Mouse (Mus musculus) spleen, adult 2 months (tissue): ENCODE results near the gene Trim59. TPM values are rescaled to one million over a fixed set of nuclear protein-coding genes. Genes with fewer than 3 reads are reported as not detected.

ENCODE experiments used
- DNase-seq, 2 experiments: peaks; one replicate each; pipeline versions ENCODE4 v3.0.0 to v3.0.0-alpha.2; 2012 to 2021; ENCODE audit warnings: low spot score in 2 of 2, low read depth in 1 of 2
- H3K27ac ChIP-seq: fragments of 200-500 bp; 2 replicates; pipeline ENCODE4 v1.5.1; 2012; ENCODE audit warnings: low read length, inconsistent platforms; ENCODE audit not compliant: insufficient read depth
- H3K27me3 ChIP-seq: fragments of 200-500 bp; 2 replicates; pipeline ENCODE4 v1.6.1; 2012; ENCODE audit warnings: mild to moderate bottlenecking, moderate library complexity, low read length, inconsistent platforms; ENCODE audit not compliant: control insufficient read depth, insufficient read depth
- H3K36me3 ChIP-seq: fragments of 200-500 bp; 2 replicates; pipeline ENCODE4 v1.6.1; 2012; ENCODE audit warnings: mild to moderate bottlenecking, low read length, inconsistent platforms; ENCODE audit not compliant: control insufficient read depth, insufficient read depth
- H3K4me1 ChIP-seq: fragments of 200-500 bp; 2 replicates; pipeline ENCODE4 v1.6.1; 2011; ENCODE audit warnings: inconsistent platforms; ENCODE audit not compliant: control insufficient read depth, insufficient read depth, insufficient read length
- H3K4me3 ChIP-seq: fragments of 200-500 bp; 2 replicates; pipeline ENCODE4 v1.5.1; 2011; ENCODE audit warnings: mild to moderate bottlenecking, inconsistent platforms; ENCODE audit not compliant: insufficient read depth, insufficient read length; ENCODE audit errors: extremely low read depth
- CTCF ChIP-seq: fragments of 200-500 bp; IDR thresholded peaks from 2 replicates; pipeline ENCODE4 v1.5.1; 2011; ENCODE audit warnings: mild to moderate bottlenecking, inconsistent platforms; ENCODE audit not compliant: insufficient read depth, insufficient read length, insufficient replicate concordance; ENCODE audit errors: extremely low read depth
- POLR2A ChIP-seq: fragments of 200-500 bp; IDR thresholded peaks from 2 replicates; pipeline ENCODE4 v1.6.1; 2011; ENCODE audit warnings: low read depth, low read length, inconsistent platforms
- WGBS: fragments of 180-500 bp; shearing (Covaris S2); methylation state at CpG from one replicate; pipeline ENCODE4 v1.1.7; 2018; 5-methylcytosine and 5-hydroxymethylcytosine counted together
- polyA plus RNA-seq: library from polyadenylated mRNA; depleted of rRNA; stranded (reverse); fragments of >200 nt; gene quantifications from 2 replicates; pipeline ENCODE4 v1.2.3, GENCODE M21; 2012; rRNA removed

Gene Trim59
- polyA plus RNA-seq: 3.7 and 4.4 TPM in 2 replicates

GRCm38 (mm10) chr3:69044645-69045399 lies at the start of gene Trim59:
Gene Trim59, minus strand, starts transcription at chr3:69044755.
- peak; percentile 76 to 91 for DNase-seq
- under 1% methylated on average over 64 of the region's 80 CpGs for WGBS
- no peaks in the 10 kb centered on the region for H3K27me3 ChIP-seq

GRCm38 (mm10) chr3:69064005-69064404 lies 19.4 kb upstream of the Trim59 start:
- H3K27me3 ChIP-seq: no peaks in the 10 kb centered on the region
- peak in 1 of 2 experiments; percentile 35 for DNase-seq
- no peak overlapping the region for H3K27ac ChIP-seq
- H3K36me3 ChIP-seq: no peaks in the 10 kb centered on the region
- TF ChIP-seq CTCF: no peak
- TF ChIP-seq POLR2A: no peak
- H3K4me1 ChIP-seq: peaks cover 8% of the 10 kb centered on the region
- WGBS: 36% methylated on average over 1 of the region's 1 CpGs
- H3K4me3 ChIP-seq: no peak overlapping the region

More at GRCm38 (mm10) chr3:69044645-69045399, at the start of gene Trim59:
- peak within 1 kb of the TSS; percentile 90 for H3K27ac ChIP-seq
- peak within 1 kb of the TSS; percentile 96 for H3K4me3 ChIP-seq
- no peaks in the 10 kb centered on the region; the same call in none of the 2 replicates for H3K4me1 ChIP-seq
- TF ChIP-seq CTCF: no peak
- peak; percentile 17 for TF ChIP-seq POLR2A
- H3K36me3 ChIP-seq: peaks cover 2% of the 10 kb centered on the region; the same call in 1 of the 2 replicates

- Histone ChIP-seq H3K4me3 (no peak overlapping the region), H3K36me3 (no peaks in the 10 kb centered on the region), H3K4me1 (peaks cover 8% of the 10 kb centered on the region), H3K27me3 (no peaks in the 10 kb centered on the region), H3K27ac (peak overlapping the region; percentile 60; the same call in 1 of the 2 replicates)
- DNase-seq: peak in 1 of 2 experiments; percentile 22
- 36% methylated on average over 1 of the region's 1 CpGs for WGBS
- no peak for TF ChIP-seq POLR2A
- TF ChIP-seq CTCF: no peak
These were observed 18.2 kb upstream of the Trim59 start for GRCm38 (mm10) chr3:69062764-69063163.

- no peaks in the 10 kb centered on the region for H3K36me3 ChIP-seq
- peaks cover 8% of the 10 kb centered on the region for H3K4me1 ChIP-seq
- H3K4me3 ChIP-seq: no peak overlapping the region
- no peak for TF ChIP-seq CTCF
- no peak for TF ChIP-seq POLR2A
- H3K27me3 ChIP-seq: no peaks in the 10 kb centered on the region
- WGBS: 96% methylated on average over 4 of the region's 4 CpGs
- DNase-seq: no peak
- H3K27ac ChIP-seq: no peak overlapping the region
These were observed 16.1 kb upstream of the Trim59 start for GRCm38 (mm10) chr3:69060672-69061071.

DNA sequence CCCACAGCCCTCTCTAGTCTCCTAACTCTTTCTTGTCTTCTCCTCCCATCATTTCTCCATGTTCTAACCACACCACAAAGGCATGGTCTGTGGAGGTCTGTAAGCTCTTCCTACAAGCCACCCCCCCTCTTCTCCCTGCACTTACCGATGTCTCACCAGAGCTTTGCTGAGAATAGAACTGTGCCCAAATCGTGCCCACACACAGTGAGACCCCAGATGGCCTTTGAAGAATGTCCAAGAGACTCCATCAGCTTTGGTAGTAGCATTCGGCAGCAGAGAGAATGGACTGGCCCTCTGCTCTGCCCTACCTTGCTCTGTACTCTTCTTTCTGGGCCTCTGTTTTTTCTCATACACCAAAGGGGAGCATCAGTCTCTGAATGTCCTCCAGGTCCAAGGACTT lies 11.3 kb upstream of the Trim59 start:
- TF ChIP-seq POLR2A: no peak
- H3K4me1 ChIP-seq: no peaks in the 10 kb centered on the region
- no peaks in the 10 kb centered on the region for H3K27me3 ChIP-seq
- DNase-seq: no peak
- H3K27ac ChIP-seq: no peak overlapping the region
- H3K4me3 ChIP-seq: no peak overlapping the region
- WGBS: 90% methylated on average over 3 of the region's 3 CpGs
- no peaks in the 10 kb centered on the region for H3K36me3 ChIP-seq

DNA sequence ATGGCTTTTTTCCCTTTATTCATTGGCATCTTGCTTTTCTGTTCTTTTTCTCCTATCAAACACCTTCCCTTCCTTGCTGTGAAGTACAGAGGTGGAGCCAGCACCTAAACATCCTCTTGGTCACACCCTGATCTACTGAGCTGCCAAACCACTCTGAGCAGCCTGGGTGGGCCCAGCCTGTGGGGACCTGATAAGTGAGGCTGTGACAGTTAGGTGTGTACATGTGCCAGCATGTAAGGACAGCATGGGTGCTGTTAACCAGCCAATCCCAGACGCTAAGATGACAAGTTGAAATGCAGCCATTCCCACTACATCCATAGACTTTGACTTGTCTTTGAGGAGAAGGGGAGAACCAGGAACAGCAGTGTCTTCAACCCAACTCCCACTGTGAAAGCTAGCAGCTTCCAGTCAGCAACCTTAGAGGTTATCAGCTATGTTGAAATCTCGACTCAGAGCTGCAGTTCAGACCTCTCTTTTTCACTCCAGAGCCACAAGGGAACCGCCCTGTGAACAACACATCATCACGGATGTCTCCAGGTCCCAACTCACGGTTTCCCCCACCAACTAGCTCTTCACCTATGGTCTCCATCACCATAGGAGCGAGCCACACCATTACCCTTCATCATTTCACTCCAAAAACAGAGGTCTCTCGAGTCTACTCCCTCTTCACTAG lies 10.3 kb upstream of the Trim59 start:
- 81% methylated on average over 7 of the region's 7 CpGs for WGBS
- no peak for DNase-seq

More for the DNA sequence above, 10.3 kb upstream of the Trim59 start:
- peak overlapping the region; percentile 5; the same call in 1 of the 2 replicates for H3K27ac ChIP-seq
- no peaks in the 10 kb centered on the region for H3K4me1 ChIP-seq
- no peaks in the 10 kb centered on the region for H3K36me3 ChIP-seq
- TF ChIP-seq POLR2A (no peak), CTCF (no peak)
- H3K27me3 ChIP-seq: no peaks in the 10 kb centered on the region
- no peak overlapping the region for H3K4me3 ChIP-seq
